Comparison of ENCODE assay signal across 8 mouse cellular contexts in genomic region chr1:152088030-152088429, GRCm38 (mm10). TPM values are rescaled to one million over a fixed set of nuclear protein-coding genes. Genes with fewer than 3 reads are reported as not detected.
DNase-seq lines count a peak whose midpoint lies in the region; ATAC-seq and TF ChIP-seq lines count a peak whose summit lies in the region.

No protein-coding gene starts in this region.

- WGBS in lung, embryonic 15.5 days, result 67% methylated on average over 5 of the region's 5 CpGs
- WGBS in intestine, postnatal 0 days, result 61% methylated on average over 5 of the region's 5 CpGs
- WGBS in stomach, embryonic 15.5 days, result 67% methylated on average over 5 of the region's 5 CpGs

- no peaks in the 10 kb centered on the region for H3K27me3 ChIP-seq in lung, embryonic 15.5 days
- H3K27me3 ChIP-seq in intestine, postnatal 0 days (replicated peaks; ENCODE audit: control insufficient read depth, insufficient read depth, low read length), result no peaks in the 10 kb centered on the region
- H3K27me3 ChIP-seq in stomach, embryonic 15.5 days (replicated peaks), result no peaks in the 10 kb centered on the region

- no peak overlapping the region for H3K27ac ChIP-seq in lung, embryonic 15.5 days
- no peak overlapping the region for H3K27ac ChIP-seq in intestine, postnatal 0 days (ENCODE audit: low read depth, low read length)
- H3K27ac ChIP-seq in stomach, embryonic 15.5 days, result no peak overlapping the region

- peaks cover 41% of the 10 kb centered on the region for H3K4me1 ChIP-seq in lung, embryonic 15.5 days
- peaks cover 5% of the 10 kb centered on the region; the same call in 1 of the 2 replicates for H3K4me1 ChIP-seq in intestine, postnatal 0 days (replicated peaks; ENCODE audit: control insufficient read depth, insufficient read depth, low read length)
- H3K4me1 ChIP-seq in stomach, embryonic 15.5 days, result peaks cover 49% of the 10 kb centered on the region

- ATAC-seq in lung, embryonic 15.5 days (ENCODE audit: borderline replicate concordance, extremely low read depth, low FRiP score, low TSS enrichment), result no peak
- ATAC-seq in intestine, postnatal 0 days, result no peak
- no peak for ATAC-seq in stomach, embryonic 15.5 days (ENCODE audit: insufficient read depth, low FRiP score, low read depth)

- no peaks in the 10 kb centered on the region for H3K36me3 ChIP-seq in lung, embryonic 15.5 days
- no peaks in the 10 kb centered on the region for H3K36me3 ChIP-seq in intestine, postnatal 0 days (ENCODE audit: control insufficient read depth, insufficient read depth)
- H3K36me3 ChIP-seq in stomach, embryonic 15.5 days, result no peaks in the 10 kb centered on the region

- H3K9ac ChIP-seq in lung, embryonic 15.5 days, result no peak overlapping the region
- H3K9ac ChIP-seq in intestine, postnatal 0 days (ENCODE audit: low read depth, low read length), result no peak overlapping the region
- H3K9ac ChIP-seq in stomach, embryonic 15.5 days, result no peak overlapping the region

- TF ChIP-seq CTCF in intestine, postnatal 0 days (IDR thresholded peaks at IDR 0.05; ENCODE audit: low read depth), result no peak

- H3K4me2 ChIP-seq in lung, embryonic 15.5 days, result peak overlapping the region; percentile 94
- peak overlapping the region; percentile 97 for H3K4me2 ChIP-seq in intestine, postnatal 0 days (replicated peaks; ENCODE audit: low read depth)
- peak overlapping the region; percentile 93; the same call in 1 of the 2 replicates for H3K4me2 ChIP-seq in stomach, embryonic 15.5 days

- peak; percentile 33 for DNase-seq in cerebellum, adult 9-10 months
- DNase-seq in cerebellum, adult 11-12 months, result no peak
- no peak for DNase-seq in lung, adult 18-20 months
- no peak for DNase-seq in right cerebral cortex, adult 2 months (ENCODE audit: low spot score in 2 of 2)
- no peak for DNase-seq in layer of hippocampus, adult 8-10 months (ENCODE audit: low spot score in 2 of 2)

- peak overlapping the region; percentile 95; the same call in 1 of the 2 replicates for H3K4me3 ChIP-seq in lung, embryonic 15.5 days
- no peak overlapping the region for H3K4me3 ChIP-seq in intestine, postnatal 0 days (ENCODE audit: low read depth, low read length)
- no peak overlapping the region for H3K4me3 ChIP-seq in stomach, embryonic 15.5 days (replicated peaks)

- H3K9me3 ChIP-seq in lung, embryonic 15.5 days, result no peaks in the 10 kb centered on the region
- H3K9me3 ChIP-seq in intestine, postnatal 0 days (ENCODE audit: control insufficient read depth), result no peaks in the 10 kb centered on the region
- no peaks in the 10 kb centered on the region for H3K9me3 ChIP-seq in stomach, embryonic 15.5 days

RNA-seq across cellular contexts. Expression of gene 1700025G04Rik, which starts 1.9 kb away (rescaled TPM):
- 23.5 and 27.0 TPM in 2 replicates for polyA plus RNA-seq in lung, embryonic 15.5 days (2015; fragmentation: Nextera tagmentation; extraction: Ambion mirVana)
- 25.6 and 25.8 TPM in 2 replicates for polyA plus RNA-seq in intestine, postnatal 0 days (2015; fragmentation: Nextera tagmentation; extraction: Ambion mirVana)
- polyA plus RNA-seq in stomach, embryonic 15.5 days (2015; fragmentation: Nextera tagmentation; extraction: Ambion mirVana), result 32.3 and 35.2 TPM in 2 replicates
- total RNA-seq in layer of hippocampus, adult 8-10 months (2022), result 10 to 100 TPM; 60.3 to 79.3 (median 67.0) TPM
